Mouse (Mus musculus) forebrain, embryonic 16.5 days (tissue): ENCODE results near the gene Pim1. TPM values are rescaled to one million over a fixed set of nuclear protein-coding genes. Genes with fewer than 3 reads are reported as not detected.
"Not testable (repeated sequence)": the region's sequence is repeated elsewhere in the genome, so short reads cannot be mapped to it uniquely, and the experiment has no call there.

Source experiments
- ATAC-seq: fragments of 200-750 bp; cut with Nextera tagmentation; 2 replicates; pipeline ENCODE4 v1.8.0; 2017; ENCODE audit warnings: mild to moderate bottlenecking, moderate library complexity
- H3K27ac ChIP-seq: fragments of 300-500 bp; sonication (generic); 2 replicates; pipeline ENCODE4 v1.5.1; 2014; ENCODE audit warnings: low read length, control low read depth
- H3K27me3 ChIP-seq: fragments of 300-500 bp; sonication (generic); replicated peaks from 2 replicates; pipeline ENCODE4 v1.6.1; 2014; ENCODE audit warnings: low read length; ENCODE audit not compliant: control insufficient read depth, insufficient read depth
- H3K36me3 ChIP-seq: fragments of 300-500 bp; sonication (generic); 2 replicates; pipeline ENCODE4 v1.6.1; 2014; ENCODE audit not compliant: control insufficient read depth, insufficient read depth
- H3K4me1 ChIP-seq: fragments of 300-500 bp; sonication (generic); replicated peaks from 2 replicates; pipeline ENCODE4 v1.6.1; 2014; ENCODE audit warnings: low read length; ENCODE audit not compliant: control insufficient read depth, insufficient read depth
- H3K4me2 ChIP-seq: fragments of 300-500 bp; sonication (generic); 2 replicates; pipeline ENCODE4 v1.6.1; 2014; ENCODE audit warnings: mild to moderate bottlenecking, low read length, control low read depth
- H3K4me3 ChIP-seq: fragments of 300-500 bp; sonication (generic); replicated peaks from 2 replicates; pipeline ENCODE4 v1.5.1; 2014; ENCODE audit warnings: mild to moderate bottlenecking, low read length, control low read depth
- H3K9ac ChIP-seq: fragments of 300-500 bp; sonication (generic); replicated peaks from 2 replicates; pipeline ENCODE4 v1.6.1; 2014; ENCODE audit warnings: low read depth, low read length, control low read depth
- H3K9me3 ChIP-seq: fragments of 300-500 bp; sonication (generic); 2 replicates; pipeline ENCODE4 v1.6.1; 2016; ENCODE audit warnings: low read length; ENCODE audit not compliant: control insufficient read depth
- WGBS: fragments of 180-500 bp; shearing (Covaris S2); extraction: QIAGEN DNeasy Blood & Tissue Kit; methylation state at CpG from one replicate; pipeline ENCODE4 v1.1.7; 2014; 5-methylcytosine and 5-hydroxymethylcytosine counted together
- polyA plus RNA-seq: library from polyadenylated mRNA; unstranded; fragments of >200 nt; fragmentation: Nextera tagmentation; extraction: Ambion mirVana; gene quantifications from 2 replicates; pipeline ENCODE4 v1.2.1, GENCODE M21; 2015

Gene Pim1
- polyA plus RNA-seq, 1 experiment from 2014 or later = 11.8 TPM

DNA sequence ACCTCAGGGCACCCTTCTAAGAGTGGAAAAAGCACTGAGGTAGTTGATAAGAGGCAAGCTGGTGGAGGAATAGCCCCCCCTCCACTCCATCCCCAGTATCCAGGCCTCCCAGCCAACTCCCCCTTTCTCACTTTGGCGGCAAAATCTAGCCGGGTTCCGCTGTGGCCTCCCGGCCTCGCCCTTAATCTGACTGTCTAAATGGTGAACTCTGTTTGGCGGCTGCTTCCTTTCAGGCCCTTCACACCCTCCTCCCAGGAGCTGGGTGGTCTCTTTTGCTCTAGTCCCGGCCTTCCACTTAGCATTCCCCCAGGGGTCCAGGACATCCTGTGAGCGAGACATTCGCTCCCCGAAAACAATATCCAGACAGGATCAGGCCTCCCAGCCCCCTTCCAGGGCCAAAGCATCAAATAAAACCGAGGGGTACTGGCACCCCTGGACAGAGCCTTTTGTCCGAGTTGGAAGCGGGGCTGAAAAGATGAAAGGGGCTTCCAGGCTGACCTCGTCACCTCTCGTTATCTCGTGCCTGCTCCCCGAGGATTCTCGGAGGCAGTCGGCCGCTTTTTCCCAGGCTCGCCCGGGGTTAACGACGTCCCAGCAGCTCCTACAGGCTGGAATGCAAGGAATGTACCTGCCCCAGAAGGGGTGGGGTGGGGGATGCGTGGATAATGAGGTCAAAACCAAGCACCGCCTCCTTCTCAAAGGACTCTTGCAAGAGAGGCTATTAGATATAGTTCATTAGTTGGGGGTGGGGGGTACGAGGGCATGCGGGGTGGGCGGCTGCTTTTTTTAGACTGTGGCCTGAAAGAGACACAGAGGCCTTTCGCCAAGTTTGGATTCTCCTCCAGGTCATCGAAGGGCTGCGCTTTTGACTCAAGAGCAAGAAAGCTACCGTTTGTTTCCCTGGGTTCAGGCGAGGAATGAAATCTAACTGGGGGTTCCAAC, 39.4 kb upstream of the Pim1 start:
- Histone ChIP-seq H3K27me3 (0 out of 2 replicates have a peak, but pooled peaks cover 2% of the 10 kb centered on the region), H3K4me2 (peak overlapping the region; percentile 22; the same call in 1 of the 2 replicates), H3K9me3 (peaks cover 2% of the 10 kb centered on the region; the same call in 1 of the 2 replicates), H3K4me3 (no peak overlapping the region), H3K4me1 (peaks cover 7% of the 10 kb centered on the region), H3K9ac (peak overlapping the region; percentile 3; the same call in 1 of the 2 replicates), H3K27ac (peak overlapping the region; percentile 2; the same call in 1 of the 2 replicates), H3K36me3 (no peaks in the 10 kb centered on the region)
- ATAC-seq = no peak; the same call in 1 of the 2 replicates
- WGBS = 3% methylated on average over 34 of the region's 34 CpGs

DNA sequence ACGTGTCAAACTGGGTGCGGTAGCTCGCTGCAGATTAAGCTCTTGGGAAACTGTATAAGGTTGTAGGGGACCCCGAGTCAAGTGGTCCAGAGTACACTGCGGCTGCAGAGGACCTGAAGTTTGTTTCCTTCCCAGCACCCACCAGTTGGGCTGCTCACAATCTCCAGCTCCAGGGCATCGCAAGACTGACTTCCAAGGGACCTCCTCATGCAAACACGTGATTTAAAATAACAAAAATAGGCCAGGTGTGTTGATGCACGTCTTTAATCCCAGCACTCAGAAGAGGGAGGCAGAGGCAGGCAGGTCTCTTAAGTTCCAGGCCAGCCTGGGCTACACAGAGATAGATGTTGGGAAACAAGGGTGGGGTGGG, 38.7 kb upstream of the Pim1 start:
- 28% methylated on average over 8 of the region's 8 CpGs for WGBS
- Histone ChIP-seq H3K27ac (no peak overlapping the region), H3K4me1 (peaks cover 7% of the 10 kb centered on the region), H3K4me3 (no peak overlapping the region), H3K9ac (no peak overlapping the region), H3K27me3 (0 out of 2 replicates have a peak, but pooled peaks cover 2% of the 10 kb centered on the region), H3K36me3 (no peaks in the 10 kb centered on the region), H3K4me2 (no peak overlapping the region), H3K9me3 (peaks cover 2% of the 10 kb centered on the region; the same call in 1 of the 2 replicates)
- ATAC-seq = no peak

DNA sequence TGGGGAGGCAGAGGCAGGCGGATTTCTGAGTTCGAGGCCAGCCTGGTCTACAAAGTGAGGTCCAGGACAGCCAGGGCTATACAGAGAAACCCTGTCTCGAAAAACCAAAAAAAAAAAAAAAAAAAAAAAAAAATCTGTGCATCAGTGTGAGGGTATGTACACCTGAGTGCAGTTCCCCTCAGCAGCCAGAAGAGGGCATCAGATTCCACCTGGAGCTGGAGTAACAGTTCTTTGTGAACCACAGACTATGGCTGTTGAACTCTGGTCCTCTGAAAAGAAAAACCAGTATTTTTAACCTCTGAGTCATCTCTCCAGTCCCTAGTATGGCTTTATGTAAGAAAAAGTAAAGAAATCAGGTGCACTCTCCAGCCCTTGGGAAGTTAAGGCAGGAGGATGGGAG, 36.4 kb upstream of the Pim1 start:
- H3K36me3 ChIP-seq, H3K9me3 ChIP-seq, ATAC-seq, H3K27me3 ChIP-seq, H3K4me2 ChIP-seq, H3K27ac ChIP-seq, H3K9ac ChIP-seq, H3K4me3 ChIP-seq: not testable (repeated sequence)
- H3K4me1 ChIP-seq = peaks cover 16% of the 10 kb centered on the region
- 85% methylated on average over 2 of the region's 3 CpGs for WGBS

DNA sequence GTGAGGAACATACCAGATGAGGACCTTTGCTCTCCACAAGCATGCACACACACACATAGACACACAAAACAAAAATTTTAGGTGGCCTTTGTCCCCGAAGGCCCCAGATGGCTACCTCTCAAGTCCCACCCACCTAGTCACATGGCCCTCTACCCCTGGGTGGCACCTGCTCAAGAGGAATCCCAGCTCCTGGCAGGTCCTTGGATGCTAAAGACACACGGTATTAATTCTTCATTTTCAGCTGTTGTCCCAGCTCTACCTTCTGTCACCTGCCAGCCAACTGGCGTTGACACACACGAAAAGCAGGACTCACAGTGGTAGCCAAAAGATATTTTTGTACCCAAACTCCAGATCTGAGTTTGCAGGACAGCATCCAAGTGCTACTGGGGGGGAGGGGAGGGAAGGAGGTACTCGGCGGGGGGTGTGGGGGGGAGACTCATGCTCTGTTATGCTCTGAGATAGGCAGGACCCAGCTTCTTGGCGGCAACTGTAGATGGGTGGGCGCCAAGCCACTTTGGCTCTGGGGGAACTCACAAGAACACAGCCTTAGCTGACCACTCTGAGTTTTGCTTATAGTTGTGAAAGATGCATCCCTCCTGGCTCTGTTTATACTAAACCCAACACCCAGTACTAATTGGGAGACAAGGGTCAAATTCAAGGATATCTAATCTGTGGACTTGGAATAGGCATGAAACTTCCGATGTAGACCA, 35.0 kb upstream of the Pim1 start:
- H3K4me1 ChIP-seq = peaks cover 27% of the 10 kb centered on the region
- H3K4me3 ChIP-seq = no peak overlapping the region
- no peak for ATAC-seq
- no peak overlapping the region for H3K9ac ChIP-seq
- H3K27me3 ChIP-seq = 0 out of 2 replicates have a peak, but pooled peaks cover 2% of the 10 kb centered on the region
- WGBS = 77% methylated on average over 9 of the region's 9 CpGs
- peaks cover 2% of the 10 kb centered on the region; the same call in 1 of the 2 replicates for H3K9me3 ChIP-seq
- no peak overlapping the region for H3K27ac ChIP-seq
- no peak overlapping the region for H3K4me2 ChIP-seq
- no peaks in the 10 kb centered on the region for H3K36me3 ChIP-seq

DNA sequence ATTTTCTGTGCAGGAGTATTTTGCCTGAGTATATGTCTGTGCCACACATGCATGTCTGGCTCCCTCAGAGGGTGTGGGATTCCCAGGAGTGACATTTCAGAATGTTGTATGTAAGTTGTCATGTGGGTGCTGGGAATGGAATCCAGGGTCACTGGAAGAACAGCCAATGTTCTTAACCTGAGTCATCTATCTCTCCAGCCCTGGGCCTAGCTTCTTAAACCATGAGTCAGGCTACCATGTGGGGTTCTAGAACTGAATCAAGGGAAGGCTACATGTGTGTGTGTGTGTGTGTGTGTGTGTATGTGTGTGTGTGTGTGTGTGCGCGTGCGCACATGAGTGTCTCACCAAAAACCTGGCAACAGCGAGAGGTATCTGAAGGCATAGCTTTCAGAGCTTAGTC, 34.1 kb upstream of the Pim1 start:
- no peak for ATAC-seq
- WGBS = 96% methylated on average over 4 of the region's 4 CpGs
- Histone ChIP-seq H3K27ac (no peak overlapping the region), H3K4me1 (peaks cover 20% of the 10 kb centered on the region), H3K36me3 (no peaks in the 10 kb centered on the region), H3K4me2 (no peak overlapping the region), H3K9me3 (peaks cover 2% of the 10 kb centered on the region; the same call in 1 of the 2 replicates), H3K4me3 (no peak overlapping the region), H3K27me3 (no peaks in the 10 kb centered on the region), H3K9ac (no peak overlapping the region)

DNA sequence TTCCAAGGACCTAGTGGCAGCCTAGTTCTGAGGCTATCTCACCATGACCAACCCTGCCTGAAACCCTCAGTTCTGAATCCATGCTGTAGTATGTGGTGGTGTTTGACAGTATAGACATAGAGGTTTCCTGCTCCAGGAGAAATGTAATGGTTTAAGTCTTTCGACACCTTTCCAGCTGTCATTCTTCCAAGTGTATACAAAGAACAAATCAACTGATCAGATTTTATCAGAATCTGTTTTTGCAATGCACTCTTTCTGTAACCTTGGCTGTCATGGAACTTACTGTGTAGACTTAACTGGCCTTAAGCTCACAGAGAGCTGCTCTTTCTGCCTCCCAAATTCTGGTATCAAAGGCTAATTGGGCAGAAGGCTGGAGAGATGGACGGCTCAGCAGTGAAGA, 33.6 kb upstream of the Pim1 start:
- no peak for ATAC-seq
- peaks cover 2% of the 10 kb centered on the region; the same call in 1 of the 2 replicates for H3K9me3 ChIP-seq
- H3K9ac ChIP-seq = no peak overlapping the region
- H3K4me2 ChIP-seq = no peak overlapping the region
- no peaks in the 10 kb centered on the region for H3K27me3 ChIP-seq
- H3K27ac ChIP-seq = no peak overlapping the region
- WGBS = 68% methylated on average over 2 of the region's 2 CpGs
- no peaks in the 10 kb centered on the region for H3K36me3 ChIP-seq
- H3K4me3 ChIP-seq = no peak overlapping the region
- peaks cover 20% of the 10 kb centered on the region for H3K4me1 ChIP-seq

DNA sequence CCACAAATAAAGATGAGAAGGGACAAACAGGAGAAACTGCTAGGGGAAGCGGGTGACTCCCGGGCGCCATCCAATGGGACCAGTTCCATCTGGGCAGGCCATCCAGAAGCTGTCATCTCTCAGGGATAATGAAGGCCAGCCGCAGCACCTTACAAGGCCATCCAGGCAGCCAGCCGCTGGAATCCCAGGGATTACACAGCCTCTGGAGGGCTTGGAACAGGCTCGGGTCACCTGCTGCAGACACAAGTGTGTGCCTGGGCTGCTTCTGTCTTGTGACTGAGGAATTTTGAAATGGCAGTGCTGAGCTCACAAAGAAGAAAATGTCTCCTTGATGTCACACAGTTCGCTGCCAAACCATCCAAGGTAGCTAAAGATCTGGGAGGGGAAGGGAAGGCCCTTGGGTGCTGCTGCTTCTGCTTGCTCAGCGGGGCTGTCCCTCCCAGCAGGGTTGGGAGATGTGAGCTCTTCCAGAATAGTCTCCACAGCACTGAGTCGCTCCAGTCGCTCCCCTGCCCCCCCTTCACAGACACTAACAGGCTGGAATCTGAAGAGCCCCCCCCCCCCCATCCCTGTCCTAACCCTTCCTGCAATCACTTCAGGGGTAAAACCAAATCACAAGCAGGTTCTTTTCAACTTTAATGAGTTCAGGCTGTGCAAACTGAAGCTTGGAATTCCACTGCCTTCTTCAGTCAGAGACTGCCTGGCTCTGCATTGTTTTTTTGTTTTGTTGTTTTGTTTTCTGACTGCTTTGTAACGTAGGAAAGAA, 32.6 kb upstream of the Pim1 start:
- 22% methylated on average over 11 of the region's 11 CpGs for WGBS
- Histone ChIP-seq H3K27me3 (no peaks in the 10 kb centered on the region), H3K4me3 (no peak overlapping the region)

DNA sequence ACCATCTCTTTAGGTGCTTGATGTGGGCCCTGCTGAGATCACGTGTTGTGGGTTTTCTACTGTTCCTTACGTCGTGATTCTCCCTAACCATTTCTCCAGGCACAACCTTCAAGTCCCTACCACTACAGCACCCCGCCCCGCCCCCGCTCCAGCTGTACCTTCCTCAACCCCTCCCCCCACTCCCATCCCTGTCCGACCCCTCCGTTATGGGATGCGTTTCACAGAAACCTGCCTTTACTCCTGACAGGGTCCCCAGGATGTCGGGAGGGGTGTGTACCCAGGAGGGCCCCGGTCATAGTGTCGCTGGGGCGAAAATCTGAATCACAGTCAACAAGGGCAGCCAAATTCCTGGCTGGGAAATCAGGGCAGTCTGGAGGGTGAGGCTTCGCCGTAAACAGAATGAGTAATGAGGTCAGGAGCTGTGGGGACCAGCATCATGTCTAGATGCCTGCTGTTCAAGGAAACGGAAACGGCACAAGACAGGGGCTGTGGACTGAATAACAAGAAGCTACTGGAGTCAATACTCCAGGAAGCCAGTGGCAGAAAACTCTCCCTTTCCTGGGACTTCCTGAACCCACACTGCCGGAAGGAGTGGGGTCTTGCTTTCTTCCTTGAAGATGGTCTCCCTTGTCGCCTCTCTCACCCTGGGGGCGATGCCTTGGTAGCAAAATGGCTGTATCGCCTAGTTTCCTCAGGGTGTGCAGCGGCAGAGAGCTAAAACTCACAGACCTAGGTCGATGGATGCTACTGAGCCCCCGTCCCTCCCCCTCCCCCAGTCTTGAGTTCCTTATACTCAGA, 31.0 kb upstream of the Pim1 start:
- Histone ChIP-seq H3K36me3 (no peaks in the 10 kb centered on the region), H3K27me3 (no peaks in the 10 kb centered on the region), H3K4me2 (peak overlapping the region; percentile 52), H3K4me3 (peak overlapping the region; percentile 25; the same call in 1 of the 2 replicates), H3K27ac (peak overlapping the region; percentile 50), H3K9ac (peak overlapping the region; percentile 52; the same call in 1 of the 2 replicates), H3K9me3 (no peaks in the 10 kb centered on the region), H3K4me1 (peaks cover 31% of the 10 kb centered on the region)
- 6% methylated on average over 24 of the region's 24 CpGs for WGBS
- ATAC-seq = peak; percentile 63

More for the DNA sequence above, 32.6 kb upstream of the Pim1 start:
- Histone ChIP-seq H3K9me3 (no peaks in the 10 kb centered on the region), H3K4me1 (peaks cover 20% of the 10 kb centered on the region), H3K27ac (no peak overlapping the region), H3K9ac (no peak overlapping the region), H3K4me2 (no peak overlapping the region), H3K36me3 (no peaks in the 10 kb centered on the region)
- ATAC-seq = no peak
